Mouse (Mus musculus) retina, embryonic 14.5 days (tissue): ENCODE data around the gene Ddx23.

Experiments used
- DNase-seq: peaks from one replicate; pipeline ENCODE4 v3.0.0-alpha.2; 2015; ENCODE audit warnings: low spot score

Ddx23 gene

GRCm38 (mm10) chr15:98662567-98663545, at the start of gene Ddx23:
Gene Ddx23 (minus strand): TSS chr15:98662894.
- peak; percentile 97 for DNase-seq

DNA sequence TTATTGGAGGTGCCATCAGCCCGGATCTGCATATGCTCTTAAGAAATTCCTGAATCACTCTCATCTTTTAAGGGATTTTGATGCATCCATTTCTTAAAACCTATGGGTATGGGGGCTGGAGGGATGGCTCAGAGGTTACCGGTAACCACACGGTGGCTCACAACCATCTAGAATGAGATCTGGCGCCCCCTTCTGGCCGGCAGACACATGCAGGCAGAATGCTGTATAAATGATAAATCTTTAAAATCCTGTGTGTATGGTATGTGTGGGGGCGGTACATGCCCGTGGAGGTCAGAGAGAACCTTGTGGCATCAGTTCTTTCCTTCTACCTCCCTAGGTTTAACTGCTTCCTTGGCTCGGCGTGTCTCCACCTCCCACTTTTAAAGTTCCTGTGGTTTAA, 47.7 kb upstream of the Ddx23 start:
- peak; percentile 67 for DNase-seq

- DNase-seq = peak; percentile 97
Observed at GRCm38 (mm10) chr15:98707766-98708372, 45.2 kb upstream of the Ddx23 start, which contains the start of gene Ccdc65. Gene Ccdc65 (plus strand): TSS chr15:98708207.

GRCm38 (mm10) chr15:98704312-98704711, 41.6 kb upstream of the Ddx23 start:
- DNase-seq = no peak

GRCm38 (mm10) chr15:98699190-98700105, 36.8 kb upstream of the Ddx23 start:
- peak; percentile 93 for DNase-seq

- no peak for DNase-seq
Observed at GRCm38 (mm10) chr15:98696216-98696615, 33.5 kb upstream of the Ddx23 start.

DNA sequence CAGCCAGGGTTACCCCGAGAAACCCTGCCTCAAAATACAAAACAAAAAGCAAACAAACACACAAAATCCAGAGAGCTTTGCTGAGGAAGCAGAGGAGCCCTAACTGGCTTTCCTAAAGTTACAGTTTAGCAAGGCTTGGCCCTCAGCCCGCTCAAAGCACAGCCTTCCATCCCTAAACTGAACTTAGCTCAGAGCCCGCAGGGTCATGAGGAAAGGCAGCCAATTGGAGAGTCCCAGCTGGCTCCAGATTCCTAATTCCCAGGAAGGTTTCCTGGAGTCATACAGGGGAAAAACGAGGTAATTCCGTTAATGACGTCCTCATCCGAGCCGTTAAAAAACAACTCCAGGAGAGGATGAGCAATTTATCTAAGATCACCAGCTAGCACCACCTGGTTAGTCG, 33.0 kb upstream of the Ddx23 start:
- no peak for DNase-seq

DNA sequence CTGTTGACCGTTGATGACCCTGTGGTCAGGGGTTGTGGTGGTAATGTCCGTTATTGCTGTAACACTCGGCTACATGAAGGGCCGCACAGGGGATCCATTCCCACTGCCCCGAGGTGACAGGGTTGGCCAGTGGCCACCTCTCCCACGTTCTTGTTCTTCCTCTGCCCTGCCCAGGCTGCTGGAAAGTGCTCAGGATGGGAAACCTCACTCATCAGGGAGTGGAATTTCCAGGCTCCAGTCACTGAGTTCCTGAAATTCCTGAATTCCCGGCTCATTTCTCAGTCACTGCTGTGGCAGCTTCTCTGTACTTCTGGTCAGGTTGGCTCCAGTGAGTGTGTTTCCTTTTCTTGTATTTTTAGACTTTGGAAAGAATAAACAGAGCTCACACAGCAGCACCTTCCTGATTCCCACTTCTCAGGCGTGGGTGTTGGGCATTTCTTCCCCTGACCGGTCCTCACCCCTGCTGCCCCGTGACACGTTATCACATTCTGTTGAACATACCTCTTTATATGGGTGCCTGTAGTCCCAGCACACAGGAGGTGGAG, 29.5 kb upstream of the Ddx23 start:
- no peak for DNase-seq

- peak; percentile 78 for DNase-seq
Observed at GRCm38 (mm10) chr15:98691486-98692147, 28.9 kb upstream of the Ddx23 start.

DNA sequence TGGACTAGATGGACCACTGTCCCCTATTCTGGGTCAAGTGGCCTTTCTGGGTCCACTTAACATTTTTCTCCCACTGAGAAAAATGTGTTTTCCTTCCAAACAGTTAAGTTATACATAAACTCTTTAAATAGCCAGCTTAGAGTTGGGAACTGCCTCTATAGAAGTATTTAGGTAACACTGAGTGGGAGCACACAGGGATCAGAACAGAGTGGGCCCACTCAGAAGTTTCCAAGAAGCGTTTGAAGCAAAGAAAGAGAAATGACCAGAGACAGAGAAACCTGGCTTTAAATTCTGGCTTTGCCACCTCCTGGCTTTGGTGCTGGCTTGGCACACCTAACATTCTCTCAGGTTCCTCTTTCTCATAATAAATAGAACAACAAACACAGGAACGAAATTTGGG, 27.0 kb upstream of the Ddx23 start:
- DNase-seq = no peak

DNA sequence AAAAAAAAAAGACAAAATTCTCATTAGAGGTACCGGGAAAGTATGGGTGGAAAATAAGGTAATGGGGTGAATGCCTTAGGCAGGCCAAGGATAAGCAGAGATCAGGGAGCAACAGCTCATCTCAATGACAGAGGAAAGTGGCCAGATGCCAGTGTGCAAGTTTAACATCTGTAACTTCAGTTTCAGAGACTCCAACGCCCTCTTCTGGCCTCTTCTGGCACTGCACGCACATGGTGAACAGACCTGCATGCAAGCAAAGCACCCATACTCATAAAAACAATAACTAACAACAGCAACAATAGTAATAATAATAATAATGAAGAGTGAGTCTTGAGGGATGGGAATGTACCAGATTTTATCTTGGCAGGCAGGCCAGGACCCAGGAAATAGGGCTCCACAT, 23.2 kb upstream of the Ddx23 start:
- no peak for DNase-seq

- DNase-seq = no peak
Observed at GRCm38 (mm10) chr15:98683746-98684145, 21.1 kb upstream of the Ddx23 start.

GRCm38 (mm10) chr15:98683177-98683576, 20.5 kb upstream of the Ddx23 start:
- DNase-seq = no peak

- no peak for DNase-seq
Observed at GRCm38 (mm10) chr15:98681633-98682032, 18.9 kb upstream of the Ddx23 start.

DNA sequence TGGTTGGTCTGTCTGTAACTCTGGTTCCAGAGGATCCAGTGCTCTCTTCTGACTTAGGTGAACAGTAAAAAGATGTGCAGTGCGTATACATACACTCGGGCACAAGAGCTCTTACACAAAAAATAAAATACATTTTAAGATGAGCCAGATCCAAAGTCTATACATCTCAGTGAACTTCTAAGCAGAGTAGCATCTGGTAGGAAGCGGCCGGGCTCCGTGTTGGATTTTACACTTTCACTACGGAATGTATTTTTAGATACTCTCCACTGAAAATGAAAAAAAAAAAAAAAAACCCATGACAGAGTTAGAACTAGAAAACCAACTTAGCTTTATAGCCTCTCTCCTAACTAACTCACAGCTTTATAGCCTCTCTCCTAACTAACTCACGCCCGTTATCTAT, 18.0 kb upstream of the Ddx23 start:
- DNase-seq = no peak

GRCm38 (mm10) chr15:98677977-98678376, 15.3 kb upstream of the Ddx23 start:
- no peak for DNase-seq

DNA sequence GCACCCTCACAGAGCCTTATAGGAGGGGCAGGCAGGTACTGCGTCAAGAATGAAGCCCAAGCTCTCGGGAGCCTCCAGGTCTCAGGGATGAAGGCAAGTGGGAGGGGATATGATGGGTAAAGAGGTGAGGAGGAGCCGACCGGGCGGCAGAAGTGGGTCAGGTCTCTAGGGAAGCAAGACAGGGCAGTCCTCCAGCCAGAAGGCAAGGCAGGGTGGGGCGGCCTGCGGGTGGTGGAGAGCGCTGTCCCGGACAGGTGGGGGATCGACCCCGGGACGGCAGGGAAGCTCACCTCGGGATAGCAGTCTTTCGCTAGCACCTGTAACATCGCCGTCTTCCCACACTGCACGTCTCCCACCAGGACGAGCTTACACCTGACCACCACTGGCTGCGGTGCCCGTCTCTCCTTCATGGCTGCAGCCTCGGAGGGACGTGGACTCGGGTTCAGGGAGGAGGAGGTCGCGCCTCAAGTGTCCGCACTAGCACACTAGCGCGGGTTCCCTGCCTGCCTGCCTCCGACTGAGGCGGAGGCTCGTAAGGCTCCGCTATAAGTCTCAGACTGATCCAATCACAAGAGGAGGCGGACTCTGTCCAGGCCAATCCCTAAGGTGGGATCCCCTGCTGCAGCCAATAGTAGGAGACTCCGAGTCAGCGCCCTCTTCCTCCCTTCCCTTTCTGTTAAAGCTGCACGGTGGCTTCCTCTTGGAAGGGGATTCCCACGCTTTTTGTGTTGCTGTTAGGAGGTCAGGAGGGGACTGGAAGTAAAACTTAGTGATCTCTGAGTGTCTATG, 14.4 kb upstream of the Ddx23 start, which contains the start of gene Rnd1:
Rnd1 (minus strand) TSS at position 522 of the 789 bp plus-strand sequence.
- DNase-seq = peak; percentile 91

DNA sequence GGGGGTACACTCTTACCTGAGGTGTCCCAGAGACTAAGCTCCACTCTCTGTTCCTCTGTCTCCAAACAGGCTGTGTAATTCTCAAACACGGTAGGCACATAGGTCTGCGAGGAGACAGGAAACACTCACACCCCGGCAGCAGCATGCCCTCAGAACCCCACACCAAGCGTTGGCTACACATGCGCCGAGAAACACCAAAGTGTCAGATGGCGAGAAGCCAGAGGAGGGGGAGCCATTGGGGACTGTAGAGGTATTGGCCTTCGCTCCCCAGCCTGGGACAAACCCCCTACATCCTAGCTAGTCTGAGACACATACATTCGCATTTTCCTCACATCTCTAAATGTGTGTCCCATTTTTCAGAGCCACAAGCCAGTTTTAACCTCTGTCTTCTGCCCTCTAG, 13.8 kb upstream of the Ddx23 start:
- no peak for DNase-seq

- DNase-seq = no peak
Observed at GRCm38 (mm10) chr15:98675634-98676250, 13.0 kb upstream of the Ddx23 start.

- DNase-seq = no peak
Observed at GRCm38 (mm10) chr15:98674994-98675545, 12.4 kb upstream of the Ddx23 start.
